8 mouse cellular contexts compared by ENCODE assay signal in genomic region chr1:180641518-180642227, GRCm38 (mm10). TPM values are rescaled to one million over a fixed set of nuclear protein-coding genes. Genes with fewer than 3 reads are reported as not detected.
A peak's percentile ranks its signal among the peaks of the same experiment; 100 is the strongest.
DNase-seq lines count a peak whose midpoint lies in the region; ATAC-seq and TF ChIP-seq lines count a peak whose summit lies in the region.

No protein-coding gene starts in this region.

- no peaks in the 10 kb centered on the region for H3K9me3 ChIP-seq in forebrain, embryonic 12.5 days
- no peaks in the 10 kb centered on the region for H3K9me3 ChIP-seq in kidney, embryonic 15.5 days (replicated peaks)

- DNase-seq in lung, adult 2 months, result no peak
- no peak for DNase-seq in lung, postnatal 14 days
- peak; percentile 53 for DNase-seq in mesoderm, embryonic 11.5 days (ENCODE audit: low read depth, low spot score)
- peak; percentile 65 for DNase-seq in testis, postnatal 14 days (ENCODE audit: low spot score)
- DNase-seq in urinary bladder, postnatal 36 days (ENCODE audit: low spot score in 2 of 2), result no peak

- H3K4me2 ChIP-seq in forebrain, embryonic 12.5 days, result peak overlapping the region; percentile 80
- peak overlapping the region; percentile 75 for H3K4me2 ChIP-seq in kidney, embryonic 15.5 days

- peaks cover 6% of the 10 kb centered on the region for H3K4me1 ChIP-seq in lung, adult 2 months (ENCODE audit: control insufficient read depth, insufficient read depth, low read length)
- no peaks in the 10 kb centered on the region for H3K4me1 ChIP-seq in brown adipose tissue, adult 24 weeks (ENCODE audit: control insufficient read depth, insufficient read depth, insufficient read length, low read length)
- H3K4me1 ChIP-seq in forebrain, embryonic 12.5 days, result peaks cover 27% of the 10 kb centered on the region
- H3K4me1 ChIP-seq in kidney, embryonic 15.5 days, result peaks cover 34% of the 10 kb centered on the region

- peak overlapping the region; percentile 92 for H3K9ac ChIP-seq in forebrain, embryonic 12.5 days
- H3K9ac ChIP-seq in kidney, embryonic 15.5 days, result peak overlapping the region; percentile 79

- TF ChIP-seq CTCF in lung, adult 2 months (IDR thresholded peaks at IDR 0.05; ENCODE audit: insufficient read depth, low read length), result no peak

- peak; percentile 64 for ATAC-seq in forebrain, embryonic 12.5 days (ENCODE audit: low FRiP score)
- peak; percentile 53 for ATAC-seq in kidney, embryonic 15.5 days (replicated peaks; ENCODE audit: low FRiP score)

- WGBS in lung, adult 2 months, result 1% methylated on average over 50 of the region's 50 CpGs
- WGBS in forebrain, embryonic 12.5 days, result 5% methylated on average over 35 of the region's 50 CpGs
- 3% methylated on average over 50 of the region's 50 CpGs for WGBS in kidney, embryonic 15.5 days

- TF ChIP-seq POLR2A in lung, adult 2 months (IDR thresholded peaks at IDR 0.05; ENCODE audit: borderline replicate concordance, extremely low read depth, low read depth, low read length), result no peak

- no peaks in the 10 kb centered on the region for H3K27me3 ChIP-seq in forebrain, embryonic 12.5 days
- no peaks in the 10 kb centered on the region for H3K27me3 ChIP-seq in kidney, embryonic 15.5 days

- no peak overlapping the region for H3K27ac ChIP-seq in brown adipose tissue, adult 24 weeks (replicated peaks; ENCODE audit: low read depth, low read length)
- peak overlapping the region; percentile 95 for H3K27ac ChIP-seq in forebrain, embryonic 12.5 days
- H3K27ac ChIP-seq in kidney, embryonic 15.5 days, result peak overlapping the region; percentile 95

- H3K4me3 ChIP-seq in lung, adult 2 months (replicated peaks; ENCODE audit: extremely low read depth, low read depth, low read length), result peak overlapping the region; percentile 82
- peak overlapping the region; percentile 81 for H3K4me3 ChIP-seq in brown adipose tissue, adult 24 weeks (ENCODE audit: insufficient read depth, low read depth, low read length)
- H3K4me3 ChIP-seq in forebrain, embryonic 12.5 days (replicated peaks), result peak overlapping the region; percentile 86
- H3K4me3 ChIP-seq in kidney, embryonic 15.5 days (replicated peaks), result peak overlapping the region; percentile 59

- H3K36me3 ChIP-seq in forebrain, embryonic 12.5 days (replicated peaks), result no peaks in the 10 kb centered on the region
- H3K36me3 ChIP-seq in kidney, embryonic 15.5 days, result peaks cover 4% of the 10 kb centered on the region; the same call in 1 of the 2 replicates

RNA-seq across cellular contexts. Expression of gene Lin9, which starts 0.7 kb away (rescaled TPM):
- 1.7 and 2.7 TPM in 2 replicates for polyA plus RNA-seq in lung, adult 2 months (2012; rRNA removed)
- 3.4 and 5.9 TPM in 2 replicates for polyA plus RNA-seq in brown adipose tissue, adult 24 weeks (2012; ENCODE audit: insufficient read depth, insufficient read length, missing spikeins)
- polyA plus RNA-seq in forebrain, embryonic 12.5 days (2016; fragmentation: Nextera tagmentation; extraction: Ambion mirVana), result 27.1 and 30.0 TPM in 2 replicates
- 21.0 and 22.9 TPM in 2 replicates for polyA plus RNA-seq in kidney, embryonic 15.5 days (2015; fragmentation: Nextera tagmentation; extraction: Ambion mirVana)

RNA-seq across cellular contexts. Expression of gene Mixl1, which starts 55.2 kb away (rescaled TPM):
- not detected in 2 replicates for polyA plus RNA-seq in lung, adult 2 months (2012; rRNA removed)
- polyA plus RNA-seq in brown adipose tissue, adult 24 weeks (2012; ENCODE audit: insufficient read depth, insufficient read length, missing spikeins), result not detected in 2 replicates
- polyA plus RNA-seq in forebrain, embryonic 12.5 days (2016; fragmentation: Nextera tagmentation; extraction: Ambion mirVana), result not detected in 2 replicates
- polyA plus RNA-seq in kidney, embryonic 15.5 days (2015; fragmentation: Nextera tagmentation; extraction: Ambion mirVana), result 0.39 and 0.59 TPM in 2 replicates

Comparison
In these comparisons a context has a peak if more than half of its experiments do, and no peak if none do; other contexts are left out.
1. DNase-seq: peak in mesoderm, embryonic 11.5 days (single experiment) and testis, postnatal 14 days (single experiment); none in lung, adult 2 months (single experiment), lung, postnatal 14 days (single experiment) and urinary bladder, postnatal 36 days (0 of 2).
2. Peak in every context shown above with its lines, with median percentiles within 50 percentile points of each other: H3K4me3 ChIP-seq.